8 mouse cellular contexts compared by ENCODE assay signal in the genomic region with DNA sequence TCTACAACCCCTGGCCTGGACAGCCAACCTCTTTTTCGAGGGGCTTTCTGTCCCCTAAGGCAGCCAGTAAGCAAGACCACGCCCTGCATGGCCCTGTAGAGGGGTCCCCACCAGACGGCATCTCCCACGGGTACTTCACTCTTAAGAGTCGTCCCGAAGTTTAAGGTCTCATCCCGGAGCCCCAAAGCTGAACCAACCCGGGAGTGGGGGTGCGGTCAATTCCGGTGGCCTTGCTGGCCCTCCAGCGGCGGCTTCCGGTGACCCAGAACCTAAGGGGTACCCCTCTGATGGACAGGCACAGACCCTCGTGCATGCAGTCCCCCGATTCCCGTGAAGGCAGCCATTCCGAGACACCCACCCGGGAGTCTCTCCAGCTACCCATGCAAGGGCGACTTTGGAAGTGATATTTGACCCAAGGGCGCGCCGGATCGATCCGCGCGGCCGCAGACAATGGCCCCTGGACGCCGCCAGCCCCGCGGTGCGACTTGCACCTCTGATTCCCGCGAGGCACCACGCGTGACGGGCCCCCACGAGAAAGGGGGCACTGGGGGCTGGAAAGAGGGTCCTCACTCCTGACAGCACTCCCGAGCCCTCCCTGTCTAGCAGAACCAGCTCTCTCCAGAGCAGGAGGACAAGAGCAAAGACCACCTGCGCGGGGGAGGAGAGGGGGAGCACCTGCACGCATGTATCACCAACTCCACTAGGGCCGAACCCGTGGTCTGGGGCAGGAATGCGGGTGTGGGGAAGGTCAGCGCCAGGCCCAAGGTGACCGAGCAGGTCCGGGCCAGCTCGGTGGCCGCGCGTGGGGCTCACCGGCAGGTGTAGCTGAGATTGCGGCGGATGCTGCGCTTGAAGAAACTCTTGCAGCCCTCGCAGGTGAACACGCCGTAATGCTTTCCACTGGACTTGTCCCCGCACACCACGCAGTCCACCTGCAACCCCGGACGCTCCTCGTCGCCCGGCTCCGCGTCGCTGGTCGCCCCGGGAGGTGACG. TPM values are rescaled to one million over a fixed set of nuclear protein-coding genes. Genes with fewer than 3 reads are reported as not detected.
DNase-seq lines count a peak whose midpoint lies in the region; ATAC-seq lines count a peak whose summit lies in the region.

No protein-coding gene starts in this region.

- no peak for ATAC-seq in limb, embryonic 12.5 days (ENCODE audit: insufficient number of reproducible peaks, insufficient read depth, low FRiP score, low TSS enrichment, low read depth)
- ATAC-seq in neural tube, embryonic 12.5 days (ENCODE audit: low FRiP score, low read depth): no peak

- H3K27me3 ChIP-seq in heart, embryonic 10.5 days (ENCODE audit: insufficient read depth, poor library complexity, severe bottlenecking): no peaks in the 10 kb centered on the region
- H3K27me3 ChIP-seq in limb, embryonic 12.5 days: peaks cover 11% of the 10 kb centered on the region; the same call in 1 of the 2 replicates
- H3K27me3 ChIP-seq in neural tube, embryonic 12.5 days (replicated peaks): no peaks in the 10 kb centered on the region; the same call in 1 of the 2 replicates

- peaks cover 29% of the 10 kb centered on the region for H3K36me3 ChIP-seq in heart, embryonic 10.5 days
- peaks cover 18% of the 10 kb centered on the region for H3K36me3 ChIP-seq in limb, embryonic 12.5 days
- peaks cover 8% of the 10 kb centered on the region for H3K36me3 ChIP-seq in neural tube, embryonic 12.5 days

- intact Hi-C loops in heart, postnatal 14 days (cut with DNase I): loop anchor here (5.0 kb wide), 1 partner anchor 82 kb away; a partner anchor contains a TSS

- 3% methylated on average over 72 of the region's 72 CpGs for WGBS in heart, embryonic 10.5 days
- 2% methylated on average over 72 of the region's 72 CpGs for WGBS in limb, embryonic 12.5 days
- 1% methylated on average over 72 of the region's 72 CpGs for WGBS in neural tube, embryonic 12.5 days

- peak overlapping the region; percentile 86 for H3K4me3 ChIP-seq in heart, embryonic 10.5 days
- H3K4me3 ChIP-seq in limb, embryonic 12.5 days (replicated peaks): peak overlapping the region; percentile 84
- H3K4me3 ChIP-seq in neural tube, embryonic 12.5 days: peak overlapping the region; percentile 81

- peaks cover 60% of the 10 kb centered on the region for H3K4me1 ChIP-seq in heart, embryonic 10.5 days
- H3K4me1 ChIP-seq in limb, embryonic 12.5 days (replicated peaks): peaks cover 55% of the 10 kb centered on the region
- H3K4me1 ChIP-seq in neural tube, embryonic 12.5 days: peaks cover 54% of the 10 kb centered on the region

- DNase-seq in heart, embryonic 10.5 days (ENCODE audit: low spot score): no peak
- DNase-seq in heart, adult 9 months (ENCODE audit: low spot score in 2 of 2): no peak
- DNase-seq in cerebellum, adult 9-11 months: peak; percentile 61
- DNase-seq in heart, postnatal 14 days: peak; percentile 37 to 55
- no peak for DNase-seq in T-cell, adult 2 months (ENCODE audit: low spot score)
- no peak for DNase-seq in frontal cortex, postnatal 14 days (ENCODE audit: low spot score in 2 of 2)

- peak overlapping the region; percentile 98 for H3K4me2 ChIP-seq in limb, embryonic 12.5 days
- H3K4me2 ChIP-seq in neural tube, embryonic 12.5 days (replicated peaks): peak overlapping the region; percentile 99

- H3K9me3 ChIP-seq in heart, embryonic 10.5 days: no peaks in the 10 kb centered on the region
- H3K9me3 ChIP-seq in limb, embryonic 12.5 days: no peaks in the 10 kb centered on the region; the same call in 1 of the 2 replicates
- H3K9me3 ChIP-seq in neural tube, embryonic 12.5 days: no peaks in the 10 kb centered on the region

- H3K27ac ChIP-seq in heart, embryonic 10.5 days: peak overlapping the region; percentile 98
- peak overlapping the region; percentile 91; the same call in 1 of the 2 replicates for H3K27ac ChIP-seq in limb, embryonic 12.5 days
- no peak overlapping the region for H3K27ac ChIP-seq in neural tube, embryonic 12.5 days

- H3K9ac ChIP-seq in limb, embryonic 12.5 days (replicated peaks): peak overlapping the region; percentile 84
- peak overlapping the region; percentile 84 for H3K9ac ChIP-seq in neural tube, embryonic 12.5 days

RNA-seq across cellular contexts. Expression of a gene that starts 1.3 kb away (rescaled TPM):
- 48.4 and 79.0 TPM in 2 replicates for polyA plus RNA-seq in heart, embryonic 10.5 days (2016; fragmentation: Nextera tagmentation; extraction: Ambion mirVana)
- 10 to 100 TPM; 48.5 to 52.3 TPM for total RNA-seq in heart, postnatal 14 days (2021)
- 65.8 and 72.4 TPM in 2 replicates for polyA plus RNA-seq in limb, embryonic 12.5 days (2016; fragmentation: Nextera tagmentation; extraction: Ambion mirVana)
- 61.5 and 67.0 TPM in 2 replicates for polyA plus RNA-seq in neural tube, embryonic 12.5 days (2016; fragmentation: Nextera tagmentation; extraction: Ambion mirVana)

RNA-seq across cellular contexts. Expression of a gene that starts 9.4 kb away (rescaled TPM):
- 3.9 and 4.2 TPM in 2 replicates for polyA plus RNA-seq in heart, embryonic 10.5 days (2016; fragmentation: Nextera tagmentation; extraction: Ambion mirVana)
- total RNA-seq in heart, postnatal 14 days (2021): 10 to 100 TPM; 10.4 to 10.7 TPM
- 4.2 and 4.9 TPM in 2 replicates for polyA plus RNA-seq in limb, embryonic 12.5 days (2016; fragmentation: Nextera tagmentation; extraction: Ambion mirVana)
- 5.3 and 5.7 TPM in 2 replicates for polyA plus RNA-seq in neural tube, embryonic 12.5 days (2016; fragmentation: Nextera tagmentation; extraction: Ambion mirVana)

RNA-seq across cellular contexts. Expression of a gene that starts 13.8 kb away (rescaled TPM):
- polyA plus RNA-seq in heart, embryonic 10.5 days (2016; fragmentation: Nextera tagmentation; extraction: Ambion mirVana): 68.7 and 79.5 TPM in 2 replicates
- 100 to 1,000 TPM in 1 of 2 experiments, 10 to 100 TPM in 1; 96.5 to 108 TPM for total RNA-seq in heart, postnatal 14 days (2021)
- 92.7 and 100 TPM in 2 replicates for polyA plus RNA-seq in limb, embryonic 12.5 days (2016; fragmentation: Nextera tagmentation; extraction: Ambion mirVana)
- polyA plus RNA-seq in neural tube, embryonic 12.5 days (2016; fragmentation: Nextera tagmentation; extraction: Ambion mirVana): 82.8 and 91.6 TPM in 2 replicates

RNA-seq across cellular contexts. Expression of a gene that starts 15.1 kb away (rescaled TPM):
- polyA plus RNA-seq in heart, embryonic 10.5 days (2016; fragmentation: Nextera tagmentation; extraction: Ambion mirVana): 6.1 and 7.9 TPM in 2 replicates
- 10 to 100 TPM; 40.5 to 45.1 TPM for total RNA-seq in heart, postnatal 14 days (2021)
- 7.0 and 7.1 TPM in 2 replicates for polyA plus RNA-seq in limb, embryonic 12.5 days (2016; fragmentation: Nextera tagmentation; extraction: Ambion mirVana)
- polyA plus RNA-seq in neural tube, embryonic 12.5 days (2016; fragmentation: Nextera tagmentation; extraction: Ambion mirVana): 6.0 and 6.8 TPM in 2 replicates

RNA-seq across cellular contexts. Expression of a gene that starts 16.2 kb away (rescaled TPM):
- polyA plus RNA-seq in heart, embryonic 10.5 days (2016; fragmentation: Nextera tagmentation; extraction: Ambion mirVana): 101 and 111 TPM in 2 replicates
- 10 to 100 TPM; 57.0 to 62.9 TPM for total RNA-seq in heart, postnatal 14 days (2021)
- polyA plus RNA-seq in limb, embryonic 12.5 days (2016; fragmentation: Nextera tagmentation; extraction: Ambion mirVana): 96.9 TPM in 2 replicates
- 95.6 and 100 TPM in 2 replicates for polyA plus RNA-seq in neural tube, embryonic 12.5 days (2016; fragmentation: Nextera tagmentation; extraction: Ambion mirVana)

Comparison
In these comparisons a context has a peak if more than half of its experiments do, and no peak if none do; other contexts are left out.
1. DNase-seq: peak in cerebellum, adult 9-11 months (single experiment) and heart, postnatal 14 days (2 of 2); none in heart, embryonic 10.5 days (single experiment), heart, adult 9 months (0 of 2), T-cell, adult 2 months (single experiment) and frontal cortex, postnatal 14 days (0 of 2).
2. Peak in every context shown above with its lines, with median percentiles within 50 percentile points of each other: H3K4me3 ChIP-seq.